Mouse (Mus musculus) gastrocnemius, postnatal 14 days (tissue): ENCODE data around the gene Zfp811. TPM values are rescaled to one million over a fixed set of nuclear protein-coding genes. Genes with fewer than 3 reads are reported as not detected.

Experiments used
- DNase-seq: peaks from one replicate; pipeline ENCODE4 v3.0.0; 2021; ENCODE audit warnings: mixed read lengths
- intact Hi-C: fragments of 180-260 bp; cut with DNase I; formaldehyde crosslinking; loops from one replicate; pipeline ENCODE4 v1.15.1; 2025; ENCODE audit warnings: low total_unique reads
- total RNA-seq, 2 experiments: library from RNA; stranded (reverse); gene quantifications; 2 replicates each; pipeline ENCODE4 v1.2.3; 2021

Gene Zfp811
- total RNA-seq, 2 experiments from 2014 or later: 0.18 to 0.33 TPM

DNA sequence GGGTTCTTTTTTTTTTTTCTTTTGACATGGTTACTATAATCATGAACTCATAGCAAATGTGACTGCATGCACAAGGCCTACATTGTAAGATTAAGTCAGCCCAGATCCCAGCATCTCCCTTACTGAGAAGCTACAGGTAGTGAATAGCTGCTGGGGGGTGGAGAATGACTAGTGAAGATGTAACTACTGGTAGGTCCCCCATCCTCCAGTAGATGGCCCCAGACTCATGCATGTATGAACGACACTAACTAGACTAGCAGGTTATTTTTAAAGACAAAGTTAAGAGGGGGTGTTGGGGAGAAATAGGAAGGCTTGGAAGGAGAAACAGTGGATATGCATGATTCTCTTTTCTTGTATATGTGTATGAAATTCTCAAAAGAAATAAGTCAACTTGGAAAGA is 38.5 kb downstream of the Zfp811 start:
- DNase-seq: peak; percentile 16
- intact Hi-C loops: loop anchor here (10.0 kb wide), 1 partner anchor 104 kb away; no protein-coding TSS in a partner anchor

DNA sequence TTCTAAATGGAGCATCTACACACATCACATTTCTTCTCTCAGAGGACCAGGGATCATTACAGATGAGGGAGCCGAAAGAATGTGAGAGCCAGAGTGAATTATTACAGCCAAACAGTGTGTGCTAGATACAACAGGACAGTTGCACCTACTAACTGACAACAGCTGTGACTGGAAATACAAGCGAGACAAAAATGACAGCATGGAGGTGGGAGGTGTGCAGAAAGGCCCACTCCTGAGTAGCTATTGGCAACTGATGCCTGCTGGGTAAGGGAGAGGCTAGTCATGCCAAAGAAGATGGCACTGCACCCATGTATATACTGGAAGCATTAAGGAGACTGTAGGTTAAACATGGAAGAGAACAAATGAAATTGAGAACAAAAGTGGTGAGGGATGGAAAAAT is 43.3 kb downstream of the Zfp811 start:
- intact Hi-C loops: no loop called here
- no peak for DNase-seq

GRCm38 (mm10) chr17:32757331-32757730 is 52.4 kb downstream of the Zfp811 start:
- intact Hi-C loops: no loop called here

DNA sequence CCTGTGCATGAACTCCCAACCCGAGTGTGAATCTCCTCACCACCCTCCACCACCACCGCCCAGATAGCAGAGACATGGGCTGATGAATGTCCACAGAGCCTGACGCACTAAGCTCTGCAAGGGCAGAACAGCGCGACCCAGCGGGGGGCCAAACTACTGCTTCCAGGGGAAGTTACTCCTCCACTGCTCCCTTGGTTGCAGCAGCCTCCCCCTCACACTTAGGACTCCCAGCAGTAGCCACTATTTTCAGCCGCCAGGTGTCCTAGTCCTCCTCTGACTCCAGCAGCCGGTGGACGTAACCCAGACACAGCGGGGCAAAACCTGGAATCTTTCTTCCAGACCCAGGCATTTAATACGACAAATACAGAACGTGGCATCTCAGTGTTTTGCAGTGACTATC is 56.1 kb downstream of the Zfp811 start:
- DNase-seq: peak; percentile 10
- intact Hi-C loops: no loop called here

More at GRCm38 (mm10) chr17:32757331-32757730, 52.4 kb downstream of the Zfp811 start:
- no peak for DNase-seq

DNA sequence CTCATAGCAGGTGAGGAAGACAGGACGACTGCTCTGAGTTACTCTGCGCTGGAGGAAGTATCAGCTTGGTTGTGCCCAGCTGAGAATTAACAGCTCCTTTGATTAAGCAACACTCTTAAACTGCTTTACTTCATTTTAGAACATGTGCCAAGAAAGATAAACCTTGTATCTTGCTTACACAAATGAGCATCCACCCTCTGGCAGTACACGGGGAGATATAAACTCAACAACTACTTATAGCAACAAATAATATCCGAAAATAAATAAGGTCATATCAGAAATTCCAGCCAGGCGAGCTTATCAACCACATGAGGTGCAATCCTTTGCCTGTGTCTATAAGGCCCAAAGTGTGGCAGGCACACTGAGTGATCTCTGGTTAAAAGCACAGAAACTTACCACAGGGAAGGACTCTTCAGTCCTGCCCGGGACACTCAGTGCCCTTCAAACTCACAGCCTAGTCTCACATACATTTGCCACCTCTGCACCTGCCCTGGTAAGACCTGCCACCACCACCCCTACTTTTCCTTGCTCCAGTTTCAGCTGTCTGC is 56.8 kb downstream of the Zfp811 start:
- intact Hi-C loops: no loop called here

DNA sequence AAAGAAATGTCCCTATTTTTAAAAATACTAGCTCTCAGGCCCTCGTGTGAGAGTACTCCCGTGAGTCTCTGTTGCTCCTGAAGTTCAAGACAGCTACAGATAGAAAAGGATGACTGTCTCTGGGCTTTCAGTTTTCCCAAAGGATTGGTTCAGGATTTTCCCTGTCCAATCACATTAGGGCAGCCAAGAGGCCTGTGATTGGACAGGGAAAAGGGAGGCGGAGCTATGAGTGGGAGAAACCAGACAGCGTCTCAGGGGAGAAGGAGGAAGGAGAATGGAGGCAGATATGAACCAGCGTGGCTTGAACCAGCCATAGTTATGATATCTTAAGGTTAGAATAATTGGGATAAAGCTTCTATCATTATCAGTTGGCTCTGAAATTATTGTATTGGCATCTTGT is 59.1 kb downstream of the Zfp811 start:
- intact Hi-C loops: no loop called here
- DNase-seq: no peak

More for the DNA sequence above, 56.8 kb downstream of the Zfp811 start:
- no peak for DNase-seq

Other genes starting within 250 kb of the Zfp811 start
- gene Cyp4f37, start 188.6 kb downstream of the Zfp811 start, total RNA-seq: not detected
- gene Cyp4f40, start 151.0 kb downstream of the Zfp811 start, total RNA-seq: not detected
- gene Cyp4f15, start 124.3 kb downstream of the Zfp811 start, total RNA-seq: not detected
- gene Zfp871, start 21.6 kb downstream of the Zfp811 start, total RNA-seq: 10 to 100 TPM; 22.2 to 24.0 TPM
- gene Zfp799, start 20.3 kb upstream of the Zfp811 start, total RNA-seq: 1 to 10 TPM; 6.3 to 7.7 TPM
- 1 to 10 TPM; 6.2 TPM for gene Zfp870, start 81.7 kb upstream of the Zfp811 start, total RNA-seq
- under 1 TPM in 1 of 2 experiments, not detected in 1; 0.33 TPM for gene Cyp4f14, start 107.4 kb upstream of the Zfp811 start, total RNA-seq
- 1 to 10 TPM; 5.1 to 9.6 TPM for gene Cyp4f13, start 137.5 kb upstream of the Zfp811 start, total RNA-seq
- 1 to 10 TPM; 1.9 TPM for gene Zfp472, start 155.9 kb upstream of the Zfp811 start, total RNA-seq
- gene Zfp952, start 183.2 kb upstream of the Zfp811 start, total RNA-seq: 1 to 10 TPM; 4.9 to 5.8 TPM
- 1 to 10 TPM; 2.9 to 4.3 TPM for gene Zfp763, start 223.5 kb upstream of the Zfp811 start, total RNA-seq